ENCODE assay signal across 31 mouse cellular contexts in genomic region chr4:125525266-125525665, GRCm38 (mm10). TPM values are rescaled to one million over a fixed set of nuclear protein-coding genes. Genes with fewer than 3 reads are reported as not detected.
"Had no signal": no experiment of that assay in that cellular context is flagged by ENCODE, and none has a peak within 500 bp of the region (broad histone marks: within the 10 kb centered on the region; RNA-seq: fewer than 3 reads in every experiment).

No protein-coding gene starts in this region.

- H3K9me3 ChIP-seq: heart, embryonic 10.5 days; heart, embryonic 12.5 days; heart, embryonic 13.5 days; heart, embryonic 15.5 days; hindbrain, embryonic 12.5 days; hindbrain, embryonic 13.5 days; hindbrain, embryonic 15.5 days; intestine, embryonic 15.5 days; kidney, embryonic 15.5 days had no signal

- H3K4me3 ChIP-seq: heart, embryonic 10.5 days; heart, embryonic 12.5 days; heart, embryonic 13.5 days; heart, embryonic 15.5 days; hindbrain, embryonic 12.5 days; hindbrain, embryonic 13.5 days; hindbrain, embryonic 15.5 days; intestine, embryonic 15.5 days; kidney, embryonic 15.5 days; layer of hippocampus, adult 2 months; left cerebral cortex, adult 2 months had no signal

- H3K27ac ChIP-seq: heart, embryonic 10.5 days; heart, embryonic 13.5 days; heart, embryonic 15.5 days; hindbrain, embryonic 12.5 days; hindbrain, embryonic 13.5 days; hindbrain, embryonic 14.5 days; hindbrain, embryonic 15.5 days; hindbrain, postnatal 0 days; intestine, embryonic 15.5 days; kidney, embryonic 15.5 days; kidney, postnatal 0 days; layer of hippocampus, adult 2 months; left cerebral cortex, adult 2 months had no signal

- H3K4me1 ChIP-seq: heart, embryonic 10.5 days; heart, embryonic 12.5 days; heart, embryonic 13.5 days; heart, embryonic 15.5 days; hindbrain, embryonic 15.5 days; intestine, embryonic 15.5 days; kidney, embryonic 15.5 days had no signal

- H3K27me3 ChIP-seq: heart, embryonic 15.5 days; hindbrain, embryonic 12.5 days; hindbrain, embryonic 15.5 days; intestine, embryonic 15.5 days had no signal

- DNase-seq: heart, postnatal 10 days; heart, postnatal 14 days; heart, postnatal 36 days; heart, postnatal 4 days; kidney, adult 11 months; kidney, adult 18-20 months; kidney, adult 2 months; kidney, adult 8-10 months; kidney, adult 9 months; kidney, postnatal 10 days; kidney, postnatal 14 days; kidney, postnatal 25 days; kidney, postnatal 36 days; kidney, postnatal 4 days; layer of hippocampus, adult 9-11 months; layer of hippocampus, postnatal 36 days had no signal

- H3K36me3 ChIP-seq: heart, embryonic 10.5 days; heart, embryonic 12.5 days; heart, embryonic 13.5 days; heart, embryonic 15.5 days; hindbrain, embryonic 12.5 days; hindbrain, embryonic 15.5 days; intestine, embryonic 15.5 days; kidney, embryonic 15.5 days had no signal

RNA-seq across cellular contexts. Expression of gene Grik3, which starts 34.8 kb away (rescaled TPM):
- polyA plus RNA-seq: inflammation-experienced regulatory T-cells, adult 6 months had no signal
